Mouse (Mus musculus) spleen, postnatal 10 days (tissue): Measurements from ENCODE around the gene Gm11127.
A peak's percentile ranks its signal among the peaks of the same experiment; 100 is the strongest.
"Not testable (repeated sequence)": the region's sequence is repeated elsewhere in the genome, so short reads cannot be mapped to it uniquely, and the experiment has no call there.

ENCODE experiments used
- DNase-seq, 2 experiments: peaks; one replicate each; pipeline ENCODE4 v3.0.0; 2021 to 2022; ENCODE audit warnings: low spot score in 2 of 2

The Gm11127 gene

GRCm38 (mm10) chr17:36058362-36058761 lies at the start of gene Gm11127:
TSS of gene Gm11127 (minus strand) at chr17:36058371.
- DNase-seq, result not testable (repeated sequence)

- DNase-seq, result not testable (repeated sequence)
Measured at GRCm38 (mm10) chr17:36102091-36102490, 43.9 kb upstream of the Gm11127 start.

- DNase-seq, result not testable (repeated sequence)
Measured at GRCm38 (mm10) chr17:36099603-36100002, 41.4 kb upstream of the Gm11127 start.

GRCm38 (mm10) chr17:36093936-36094335 lies 35.8 kb upstream of the Gm11127 start:
- DNase-seq, result no peak

- not testable (repeated sequence) for DNase-seq
Measured at GRCm38 (mm10) chr17:36092520-36092919, 34.3 kb upstream of the Gm11127 start.

GRCm38 (mm10) chr17:36091933-36092332 lies 33.8 kb upstream of the Gm11127 start:
- DNase-seq, result not testable (repeated sequence)

GRCm38 (mm10) chr17:36085976-36086375 lies 27.8 kb upstream of the Gm11127 start:
- not testable (repeated sequence) for DNase-seq

- peak in 1 of 2 experiments; percentile 34 for DNase-seq
Measured at GRCm38 (mm10) chr17:36083870-36084451, 25.8 kb upstream of the Gm11127 start.

- DNase-seq, result peak in 1 of 2 experiments; percentile 23
Measured at GRCm38 (mm10) chr17:36083266-36083869, 25.2 kb upstream of the Gm11127 start.

GRCm38 (mm10) chr17:36082519-36083232 lies 24.5 kb upstream of the Gm11127 start:
- DNase-seq, result not testable (repeated sequence)

GRCm38 (mm10) chr17:36081901-36082300 lies 23.7 kb upstream of the Gm11127 start:
- not testable (repeated sequence) for DNase-seq

- DNase-seq, result peak; percentile 79 to 93
Measured at GRCm38 (mm10) chr17:36060829-36061228, 2.7 kb upstream of the Gm11127 start.

- DNase-seq, result not testable (repeated sequence)
Measured at GRCm38 (mm10) chr17:36057927-36058326, 244 bp downstream of the Gm11127 start.

- no peak for DNase-seq
Measured at GRCm38 (mm10) chr17:36043286-36043685, 14.9 kb downstream of the Gm11127 start.

GRCm38 (mm10) chr17:36042610-36043169 lies 15.5 kb downstream of the Gm11127 start, which contains the start of the genes H2-T22 and Gm6034:
TSS of gene H2-T22 (minus strand) at chr17:36042747.
TSS of gene Gm6034 (plus strand) at chr17:36042961.
- peak; percentile 60 to 71 for DNase-seq

GRCm38 (mm10) chr17:36042055-36042454 lies 16.1 kb downstream of the Gm11127 start:
- DNase-seq, result peak in 1 of 2 experiments; percentile 33

- DNase-seq, result not testable (repeated sequence)
Measured at GRCm38 (mm10) chr17:36040604-36041003, 17.6 kb downstream of the Gm11127 start.

GRCm38 (mm10) chr17:36036126-36036525 lies 22.0 kb downstream of the Gm11127 start:
- not testable (repeated sequence) for DNase-seq

- peak; percentile 63 to 84 for DNase-seq
Measured at GRCm38 (mm10) chr17:36035010-36035638, 23.0 kb downstream of the Gm11127 start.

GRCm38 (mm10) chr17:36034524-36034923 lies 23.6 kb downstream of the Gm11127 start:
- DNase-seq, result not testable (repeated sequence)

- DNase-seq, result peak in 1 of 2 experiments; percentile 76
Measured at GRCm38 (mm10) chr17:36032351-36032875, 25.8 kb downstream of the Gm11127 start, which contains the start of gene H2-T23. TSS of gene H2-T23 (minus strand) at chr17:36032855.
